Mouse (Mus musculus) MEL (cell line): ENCODE results near the gene Pank4.

Experiments
- CTCF ChIP-seq, 3 experiments: IDR thresholded peaks in 2 of 3; conservative IDR thresholded peaks in 1 of 3; 2 replicates each; pipeline ENCODE4 v1.5.1; 2011 to 2012; ENCODE audit warnings: low read length in 3 of 3, low read depth in 2 of 3, mild to moderate bottlenecking in 2 of 3, improper control_type of control experiment in 1 of 3, inconsistent platforms in 1 of 3, mixed read lengths in 1 of 3, moderate library complexity in 1 of 3; ENCODE audit not compliant: control insufficient read depth in 1 of 3, insufficient read depth in 1 of 3, poor library complexity in 1 of 3, severe bottlenecking in 1 of 3
- EP300 ChIP-seq, 2 experiments: IDR thresholded peaks; 2 replicates each; pipeline ENCODE4 v1.6.1; 2011; ENCODE audit warnings: improper control_type of control experiment in 2 of 2, low read length in 2 of 2, low read depth in 1 of 2, mild to moderate bottlenecking in 1 of 2
- ETS1 ChIP-seq: IDR thresholded peaks from 2 replicates; pipeline ENCODE4 v1.6.1; 2012; ENCODE audit warnings: low read depth, mild to moderate bottlenecking, inconsistent platforms, low read length, improper control_type of control experiment, moderate library complexity
- HCFC1 ChIP-seq: IDR thresholded peaks from 2 replicates; pipeline ENCODE4 v1.6.1; 2012; ENCODE audit warnings: low read depth, mild to moderate bottlenecking, inconsistent platforms, low read length, improper control_type of control experiment, moderate library complexity
- MAFK ChIP-seq: IDR thresholded peaks from 2 replicates; pipeline ENCODE4 v1.6.1; 2011; ENCODE audit warnings: low read depth, mild to moderate bottlenecking, low read length, improper control_type of control experiment, borderline replicate concordance
- MAX ChIP-seq: IDR thresholded peaks from 2 replicates; pipeline ENCODE4 v1.6.1; 2011; ENCODE audit warnings: low read length, improper control_type of control experiment
- POLR2A ChIP-seq, 2 experiments: IDR thresholded peaks; 2 replicates each; pipeline ENCODE4 v1.6.1; 2011 to 2012; ENCODE audit warnings: low read length in 2 of 2, mild to moderate bottlenecking in 2 of 2, control low read depth in 1 of 2, improper control_type of control experiment in 1 of 2, low read depth in 1 of 2, moderate library complexity in 1 of 2; ENCODE audit not compliant: control insufficient read depth in 1 of 2, insufficient read depth in 1 of 2, poor library complexity in 1 of 2
- TAL1 ChIP-seq: IDR thresholded peaks from 2 replicates; pipeline ENCODE4 v1.6.1; 2012; ENCODE audit warnings: mild to moderate bottlenecking, inconsistent platforms, low read length, moderate library complexity, mixed read lengths

GRCm38 (mm10) chr4:154937746-154938145 is 26.2 kb upstream of the Pank4 start:
- no peak for TF ChIP-seq CTCF (IDR thresholded peaks at IDR 0.05 in 2 of 3, conservative IDR thresholded peaks at IDR 0.05 in 1 of 3; ENCODE audit: control insufficient read depth in 1 of 3, insufficient read depth in 1 of 3, low read depth in 2 of 3, low read length in 3 of 3, poor library complexity in 1 of 3, severe bottlenecking in 1 of 3)
- TF ChIP-seq EP300 (IDR thresholded peaks at IDR 0.05; ENCODE audit: low read depth in 1 of 2, low read length in 2 of 2), result no peak
- TF ChIP-seq MAFK, result no peak
- TF ChIP-seq HCFC1, result no peak
- TF ChIP-seq TAL1, result no peak
- TF ChIP-seq POLR2A (IDR thresholded peaks at IDR 0.05; ENCODE audit: control insufficient read depth in 1 of 2, insufficient read depth in 1 of 2, low read depth in 1 of 2, low read length in 2 of 2, poor library complexity in 1 of 2), result no peak
- no peak for TF ChIP-seq ETS1
- no peak for TF ChIP-seq MAX
